Mouse (Mus musculus): ENCODE measurements around the gene Ube2l6. TPM values are rescaled to one million over a fixed set of nuclear protein-coding genes. Genes with fewer than 3 reads are reported as not detected.

The Ube2l6 gene
- polyA plus RNA-seq, 1 experiment = 24.1 TPM

DNA sequence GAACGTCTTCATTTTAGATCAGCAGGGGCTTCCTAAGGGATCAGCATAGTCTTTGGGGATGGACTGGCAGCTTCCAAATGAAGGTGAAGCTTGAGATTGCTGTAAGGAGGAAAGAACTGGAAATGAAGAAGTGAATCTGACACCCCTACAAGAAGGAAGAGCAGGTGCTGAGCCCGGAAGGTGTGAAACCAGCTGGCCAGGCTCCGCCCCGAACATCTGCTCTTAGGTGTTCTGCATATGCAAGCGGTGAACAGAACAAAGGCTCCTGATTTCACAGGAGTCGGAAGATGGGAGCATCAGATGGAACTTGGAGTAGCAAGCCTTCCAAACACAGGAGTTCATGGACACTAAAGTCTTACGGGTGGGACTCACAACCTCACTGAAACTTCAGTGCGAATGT is 38.5 kb downstream of the Ube2l6 start:
- Histone ChIP-seq H3K4me1 (ENCODE audit: control insufficient read depth, insufficient read depth, low read length) (peaks cover 10% of the 10 kb centered on the region; the same call in 1 of the 2 replicates), H3K36me3 (ENCODE audit: control insufficient read depth, insufficient read depth, low read length) (no peaks in the 10 kb centered on the region), H3K27ac (ENCODE audit: insufficient read depth, low read depth, low read length) (no peak overlapping the region), H3K27me3 (replicated peaks; ENCODE audit: control insufficient read depth, insufficient read depth, low read length) (peaks cover 4% of the 10 kb centered on the region; the same call in 1 of the 2 replicates), H3K4me3 (ENCODE audit: insufficient read depth, low read depth, low read length) (no peak overlapping the region)
- WGBS = 71% methylated on average over 8 of the region's 8 CpGs
- no peak for DNase-seq
- no peak for TF ChIP-seq CTCF (conservative IDR thresholded peaks at IDR 0.05; ENCODE audit: insufficient read depth, insufficient read length, low read depth, low read length)
- no peak for TF ChIP-seq POLR2A (IDR thresholded peaks at IDR 0.05; ENCODE audit: low read depth, low read length)

DNA sequence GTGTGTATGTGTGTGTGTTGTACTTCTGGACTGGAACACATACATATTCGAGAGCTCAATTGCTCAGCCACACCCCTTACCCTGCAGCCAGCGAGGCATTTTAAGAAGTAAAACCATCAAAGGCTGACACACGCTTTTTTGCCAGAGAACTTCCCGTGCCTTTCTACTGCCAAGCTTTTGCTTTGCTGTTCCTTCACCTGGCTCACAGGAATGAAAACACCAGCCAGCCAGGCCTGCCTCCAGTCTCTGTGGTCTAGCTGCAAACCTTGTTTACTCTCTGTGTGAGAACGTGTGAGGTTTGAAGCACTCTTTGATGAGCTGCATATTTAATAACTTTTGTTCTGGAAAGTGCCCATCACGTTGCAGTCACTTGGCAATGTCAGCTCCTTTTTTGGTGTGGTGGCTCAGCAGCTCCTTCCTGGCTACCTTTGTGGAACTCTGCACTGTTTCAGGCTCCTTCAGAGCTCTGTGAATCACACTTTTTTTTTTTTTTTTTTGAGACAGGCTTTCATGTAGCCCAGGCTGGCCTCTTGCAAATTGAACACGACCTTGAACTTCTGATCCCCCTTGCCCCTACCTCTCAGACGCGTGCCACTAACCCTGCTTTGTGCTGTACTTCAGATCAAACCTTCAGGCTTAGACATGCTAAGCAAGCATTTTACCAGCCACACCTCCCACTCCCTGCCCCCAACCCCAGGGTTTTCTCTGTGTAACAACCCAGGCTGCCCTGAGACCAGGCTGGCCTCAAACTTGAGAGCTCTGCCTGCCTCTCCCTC is 39.4 kb downstream of the Ube2l6 start:
- no peak overlapping the region for H3K27ac ChIP-seq (ENCODE audit: insufficient read depth, low read depth, low read length)
- no peak for DNase-seq
- 47% methylated on average over 9 of the region's 9 CpGs for WGBS
- H3K36me3 ChIP-seq (ENCODE audit: control insufficient read depth, insufficient read depth, low read length) = no peaks in the 10 kb centered on the region
- H3K4me3 ChIP-seq (ENCODE audit: insufficient read depth, low read depth, low read length) = no peak overlapping the region
- peaks cover 4% of the 10 kb centered on the region; the same call in 1 of the 2 replicates for H3K27me3 ChIP-seq (replicated peaks; ENCODE audit: control insufficient read depth, insufficient read depth, low read length)
- H3K4me1 ChIP-seq (ENCODE audit: control insufficient read depth, insufficient read depth, low read length) = peaks cover 10% of the 10 kb centered on the region; the same call in 1 of the 2 replicates
- TF ChIP-seq CTCF (conservative IDR thresholded peaks at IDR 0.05; ENCODE audit: insufficient read depth, insufficient read length, low read depth, low read length) (no peak), POLR2A (IDR thresholded peaks at IDR 0.05; ENCODE audit: low read depth, low read length) (no peak)

DNA sequence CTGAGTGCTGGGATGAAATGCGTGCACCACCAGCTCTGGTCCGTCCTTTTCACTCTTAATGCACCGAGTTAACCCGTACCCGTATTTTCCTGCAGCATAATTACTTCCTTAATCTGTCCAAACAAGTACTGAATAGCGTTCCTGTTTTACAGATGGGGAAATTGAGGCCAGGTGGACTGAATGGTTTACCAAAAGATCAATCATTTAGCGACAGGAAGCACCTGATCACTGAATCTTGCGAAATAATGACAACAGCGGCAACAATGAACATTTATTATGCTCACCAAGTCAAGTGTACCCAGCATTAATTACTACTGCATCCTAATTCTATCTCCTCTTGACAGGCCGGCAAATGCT is 39.9 kb downstream of the Ube2l6 start, which contains the start of gene Slc43a1:
Gene Slc43a1 (plus strand): TSS at position 258 of the 357 bp plus-strand sequence.
- Histone ChIP-seq H3K4me1 (ENCODE audit: control insufficient read depth, insufficient read depth, low read length) (peaks cover 10% of the 10 kb centered on the region; the same call in 1 of the 2 replicates), H3K4me3 (ENCODE audit: insufficient read depth, low read depth, low read length) (peak within 1 kb of the TSS; percentile 58), H3K27ac (ENCODE audit: insufficient read depth, low read depth, low read length) (0 out of 2 replicates have a peak within 1 kb of the TSS, but pooled peaks have one; percentile 36), H3K27me3 (replicated peaks; ENCODE audit: control insufficient read depth, insufficient read depth, low read length) (peaks cover 4% of the 10 kb centered on the region; the same call in 1 of the 2 replicates), H3K36me3 (ENCODE audit: control insufficient read depth, insufficient read depth, low read length) (no peaks in the 10 kb centered on the region)
- no peak for DNase-seq
- TF ChIP-seq CTCF (conservative IDR thresholded peaks at IDR 0.05; ENCODE audit: insufficient read depth, insufficient read length, low read depth, low read length) (no peak), POLR2A (IDR thresholded peaks at IDR 0.05; ENCODE audit: low read depth, low read length) (no peak)
- 42% methylated on average over 10 of the region's 10 CpGs for WGBS

DNA sequence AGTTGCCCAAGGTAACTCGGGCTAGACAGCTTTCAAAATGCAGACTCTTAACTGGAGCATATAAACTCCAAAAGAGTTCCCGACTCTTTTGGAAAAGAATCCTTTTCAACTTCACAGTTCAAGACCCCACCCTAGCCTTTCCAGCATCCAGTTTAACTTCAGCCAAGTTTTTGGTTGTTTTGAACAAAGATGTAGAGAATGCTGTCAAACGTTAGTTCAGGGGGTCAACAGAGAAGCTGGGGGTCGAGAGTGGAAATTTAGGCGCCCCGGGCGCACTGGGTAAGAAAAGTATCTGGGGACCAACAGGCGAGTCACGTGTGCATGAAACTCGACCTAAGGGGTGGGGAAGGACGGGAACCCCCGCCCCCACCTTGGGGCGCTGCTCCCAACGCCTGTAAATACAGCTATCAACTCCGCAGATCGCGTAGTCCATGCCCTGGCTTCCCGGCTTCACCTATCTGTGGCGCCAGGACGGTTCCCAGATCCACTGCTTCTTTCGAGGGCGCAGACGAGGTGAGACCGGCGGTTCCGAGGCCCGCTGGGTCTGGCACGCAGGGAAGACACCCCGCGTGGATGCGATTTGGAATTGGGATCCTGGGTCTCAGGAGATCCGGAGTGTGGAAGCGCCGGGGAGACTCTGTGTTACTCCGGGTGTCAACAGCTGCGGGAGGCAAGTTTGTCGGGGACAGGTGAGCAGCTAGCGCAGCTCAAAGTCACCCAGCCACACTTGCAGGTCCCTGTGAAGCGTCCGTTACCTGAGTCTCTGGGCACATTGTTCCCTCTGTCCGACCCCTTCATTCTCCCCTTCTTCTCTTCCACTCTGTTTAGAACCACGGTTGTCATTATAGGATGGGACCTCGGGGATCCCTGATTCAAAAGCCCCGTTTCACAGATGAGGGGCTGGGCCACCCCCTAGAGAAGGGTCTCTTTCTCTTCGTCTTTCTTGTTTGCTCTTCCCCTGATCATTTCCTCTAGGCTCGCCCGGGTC is 40.7 kb downstream of the Ube2l6 start:
- Histone ChIP-seq H3K27me3 (replicated peaks; ENCODE audit: control insufficient read depth, insufficient read depth, low read length) (peaks cover 4% of the 10 kb centered on the region; the same call in 1 of the 2 replicates), H3K27ac (ENCODE audit: insufficient read depth, low read depth, low read length) (0 out of 2 replicates have a peak overlapping the region, but pooled peaks have one; percentile 36)
- peak; percentile 29 for DNase-seq

DNA sequence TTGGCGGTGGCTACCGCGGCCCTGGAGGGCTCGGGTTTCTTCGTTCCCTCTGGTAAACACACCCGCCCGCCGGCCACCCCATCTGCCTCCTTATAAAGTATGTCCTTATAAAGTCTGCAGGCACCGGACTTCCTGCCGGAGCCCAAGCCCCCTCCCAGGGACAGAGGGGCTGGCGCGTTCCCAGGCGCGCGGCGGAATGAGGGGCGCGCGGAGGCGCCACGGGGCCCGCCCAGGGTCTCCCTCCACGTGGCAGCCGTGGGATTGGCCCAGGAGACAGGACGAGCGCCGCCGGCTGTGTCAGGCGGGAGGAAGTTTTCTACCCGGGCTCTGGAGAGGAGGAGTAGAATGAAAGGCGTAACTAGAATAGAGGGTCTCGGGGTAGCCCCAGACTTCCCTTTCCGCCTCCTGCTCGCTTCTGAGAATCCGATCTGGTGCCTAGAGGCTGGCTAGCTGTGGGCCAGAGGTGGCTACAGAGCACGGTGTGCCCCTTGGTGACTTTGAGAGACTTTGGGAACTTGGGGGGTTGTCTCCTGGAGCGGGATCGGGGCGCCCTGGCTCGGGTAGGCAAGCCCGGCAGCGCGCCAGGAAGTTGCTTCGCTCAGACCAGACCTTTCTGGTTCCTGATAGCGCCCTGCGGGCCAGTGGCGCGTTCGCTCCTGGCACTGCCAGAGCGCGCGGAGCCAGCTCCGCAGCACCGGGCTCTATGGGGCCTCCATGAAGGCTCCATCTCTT is 41.6 kb downstream of the Ube2l6 start:
- peak; percentile 59 for DNase-seq
- peak overlapping the region; percentile 58 for H3K4me3 ChIP-seq (ENCODE audit: insufficient read depth, low read depth, low read length)
- under 1% methylated on average over 54 of the region's 54 CpGs for WGBS
- H3K27ac ChIP-seq (ENCODE audit: insufficient read depth, low read depth, low read length) = 0 out of 2 replicates have a peak overlapping the region, but pooled peaks have one; percentile 36
- H3K4me1 ChIP-seq (ENCODE audit: control insufficient read depth, insufficient read depth, low read length) = peaks cover 10% of the 10 kb centered on the region; the same call in 1 of the 2 replicates
- no peaks in the 10 kb centered on the region for H3K36me3 ChIP-seq (ENCODE audit: control insufficient read depth, insufficient read depth, low read length)
- no peak for TF ChIP-seq CTCF (conservative IDR thresholded peaks at IDR 0.05; ENCODE audit: insufficient read depth, insufficient read length, low read depth, low read length)
- no peak for TF ChIP-seq POLR2A (IDR thresholded peaks at IDR 0.05; ENCODE audit: low read depth, low read length)
- H3K27me3 ChIP-seq (replicated peaks; ENCODE audit: control insufficient read depth, insufficient read depth, low read length) = peaks cover 4% of the 10 kb centered on the region; the same call in 1 of the 2 replicates

More for the DNA sequence above, 40.7 kb downstream of the Ube2l6 start:
- Histone ChIP-seq H3K4me3 (ENCODE audit: insufficient read depth, low read depth, low read length) (peak overlapping the region; percentile 58), H3K4me1 (ENCODE audit: control insufficient read depth, insufficient read depth, low read length) (peaks cover 10% of the 10 kb centered on the region; the same call in 1 of the 2 replicates), H3K36me3 (ENCODE audit: control insufficient read depth, insufficient read depth, low read length) (no peaks in the 10 kb centered on the region)
- no peak for TF ChIP-seq POLR2A (IDR thresholded peaks at IDR 0.05; ENCODE audit: low read depth, low read length)
- TF ChIP-seq CTCF (conservative IDR thresholded peaks at IDR 0.05; ENCODE audit: insufficient read depth, insufficient read length, low read depth, low read length) = no peak
- 2% methylated on average over 47 of the region's 47 CpGs for WGBS

Measured in kidney, adult 2 months (tissue).